ENCODE assay signal across 20 mouse cellular contexts in the genomic region with DNA sequence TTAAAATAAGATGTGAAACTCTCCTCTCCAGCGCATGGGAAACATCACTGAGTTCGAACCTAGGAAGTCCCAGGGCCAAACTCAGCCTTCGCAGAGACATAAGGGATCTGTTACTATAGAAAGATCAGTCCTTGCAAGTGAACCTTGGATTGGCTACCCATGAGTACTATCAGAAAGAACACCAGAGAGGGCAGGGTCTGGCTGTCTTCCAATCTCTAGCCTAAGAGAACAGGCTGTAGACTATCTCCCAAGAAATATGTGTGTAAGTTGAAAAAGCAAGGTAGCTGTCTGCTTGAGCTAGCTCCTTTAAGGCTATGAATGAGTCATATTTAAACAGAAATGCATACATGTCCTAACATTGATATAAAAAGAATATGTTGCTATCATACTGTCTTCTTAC. TPM values are rescaled to one million over a fixed set of nuclear protein-coding genes. Genes with fewer than 3 reads are reported as not detected.
A peak's percentile ranks its signal among the peaks of the same experiment; 100 is the strongest.
DNase-seq lines count a peak whose midpoint lies in the region; ATAC-seq lines count a peak whose summit lies in the region.
"Had no signal": no experiment of that assay in that cellular context is flagged by ENCODE, and none has a peak within 500 bp of the region (broad histone marks: within the 10 kb centered on the region; RNA-seq: fewer than 3 reads in every experiment).

No protein-coding gene starts in this region.

- peak; percentile 36; the same call in 1 of the 2 replicates for ATAC-seq in common myeloid progenitor, adult 5-6 weeks (replicated peaks; ENCODE audit: low read depth, poor library complexity, severe bottlenecking)
- ATAC-seq in megakaryocyte-erythroid progenitor cell, adult 5-6 weeks (replicated peaks; ENCODE audit: low FRiP score, low TSS enrichment, poor library complexity, severe bottlenecking) = peak; percentile 94
- ATAC-seq: forebrain, embryonic 13.5 days; hindbrain, postnatal 0 days; intestine, embryonic 16.5 days had no signal

- DNase-seq in cerebellum, postnatal 14 days = peak; percentile 8 to 13
- DNase-seq in cerebellum, adult 11-12 months = no peak
- peak; percentile 32 for DNase-seq in urinary bladder, postnatal 14 days (ENCODE audit: low spot score)
- no peak for DNase-seq in urinary bladder, postnatal 25 days (ENCODE audit: low spot score)
- DNase-seq in embryo, embryonic 10 days (ENCODE audit: low spot score) = no peak
- no peak for DNase-seq in left cerebral cortex, adult 8-10 months (ENCODE audit: low spot score in 2 of 2)
- DNase-seq: cerebellum, adult 2 months; layer of hippocampus, postnatal 36 days; lung, adult 2 months; lung, postnatal 14 days had no signal

RNA-seq across cellular contexts. Expression of gene Il20ra, which starts 1.4 kb away (rescaled TPM):
- total RNA-seq in common myeloid progenitor, adult 5-6 weeks (2017) = 1.4 and 1.6 TPM in 2 replicates
- total RNA-seq in megakaryocyte-erythroid progenitor cell, adult 5-6 weeks (2014; fragmentation: Nextera tagmentation) = not detected in 2 replicates
- not detected in 2 replicates for total RNA-seq in megakaryocyte-erythroid progenitor cell, adult 5-6 weeks (2017)
- total RNA-seq in left cerebral cortex, adult 8-10 months (2022) = under 1 TPM; 0.17 to 0.63 (median 0.54) TPM
- total RNA-seq: CH12.LX; ES-E14; gastrocnemius, postnatal 10 days; heart, postnatal 25 days; layer of hippocampus, postnatal 36 days; megakaryocyte, adult 5-6 weeks had no signal

Comparison
In these comparisons a context has a peak if more than half of its experiments do, and no peak if none do; other contexts are left out.
1. DNase-seq: peak in cerebellum, postnatal 14 days (2 of 2) and urinary bladder, postnatal 14 days (single experiment); none in cerebellum, adult 11-12 months (single experiment), urinary bladder, postnatal 25 days (single experiment), embryo, embryonic 10 days (single experiment) and left cerebral cortex, adult 8-10 months (0 of 2).